Mouse (Mus musculus) brain, embryonic 14.5 days (tissue): ENCODE data around the gene D2hgdh.

ENCODE experiments used
- CTCF ChIP-seq: fragments of 200-500 bp; IDR thresholded peaks from 2 replicates; pipeline ENCODE4 v1.5.1; 2012; ENCODE audit warnings: inconsistent platforms, mild to moderate bottlenecking, moderate library complexity, borderline replicate concordance; ENCODE audit not compliant: insufficient read depth, insufficient read length; ENCODE audit errors: extremely low read depth
- POLR2A ChIP-seq: fragments of 200-500 bp; IDR thresholded peaks from 2 replicates; pipeline ENCODE4 v1.6.1; 2012; ENCODE audit warnings: mild to moderate bottlenecking, inconsistent platforms, borderline replicate concordance; ENCODE audit not compliant: poor library complexity, insufficient read depth, insufficient read length, severe bottlenecking; ENCODE audit errors: extremely low read depth

DNA sequence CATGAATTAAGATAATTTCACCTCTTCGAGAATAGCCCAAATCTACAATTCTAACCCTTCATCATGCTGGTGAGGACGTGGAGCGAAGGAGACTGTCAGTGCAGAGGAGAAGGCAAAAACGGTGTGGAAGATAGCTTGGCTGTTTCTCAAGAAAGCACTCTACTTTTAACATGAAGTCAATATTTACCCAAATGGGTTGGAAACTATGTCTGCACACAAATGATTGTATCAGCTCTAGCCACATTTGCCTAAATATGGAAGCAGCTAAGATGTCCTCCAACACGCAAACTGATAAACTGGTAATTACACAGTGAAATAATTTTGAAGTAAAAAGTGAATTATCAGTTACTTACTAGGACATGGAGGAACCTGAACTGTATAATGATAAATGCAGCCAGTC lies 21.9 kb upstream of the D2hgdh start:
- TF ChIP-seq CTCF = no peak
- no peak for TF ChIP-seq POLR2A
